Mouse (Mus musculus): ENCODE data around the gene Yme1l1. TPM values are rescaled to one million over a fixed set of nuclear protein-coding genes. Genes with fewer than 3 reads are reported as not detected.

Yme1l1 gene
- 39.6 and 63.8 TPM in 2 replicates for polyA plus RNA-seq (2021; fragmentation: Nextera tagmentation)
- long read RNA-seq, experiment 1, full-length matches to known transcripts: 290 of 358 reads
- long read RNA-seq, experiment 1, partial matches to known transcripts: 42 of 358 reads
- long read RNA-seq, experiment 1, other reads (novel, unspliced or antisense): 26 of 358 reads
- long read RNA-seq, experiment 2, full-length matches to known transcripts: 17 of 151 reads
- long read RNA-seq, experiment 2, partial matches to known transcripts: 20 of 151 reads
- long read RNA-seq, experiment 2, other reads (novel, unspliced or antisense): 114 of 151 reads

GRCm38 (mm10) chr2:23155777-23156607 lies at the start of gene Yme1l1, which contains the start of gene Mastl:
Gene Yme1l1 (plus strand): TSS chr2:23156369.
Gene Mastl (minus strand): TSS chr2:23156024.

GRCm38 (mm10) chr2:23207070-23207526 lies 50.9 kb downstream of the Yme1l1 start, which contains the start of gene 4931423N10Rik:
Gene 4931423N10Rik (plus strand): TSS chr2:23207476.

Other genes starting within 250 kb of the Yme1l1 start
- gene Abi1, start 116.1 kb upstream of the Yme1l1 start, polyA plus RNA-seq (2021; fragmentation: Nextera tagmentation): 95.4 and 98.8 TPM in 2 replicates
- 31.5 and 34.2 TPM in 2 replicates for gene Acbd5, start 88.2 kb upstream of the Yme1l1 start, polyA plus RNA-seq (2021; fragmentation: Nextera tagmentation)
- gene Mastl, start 345 bp upstream of the Yme1l1 start, polyA plus RNA-seq (2021; fragmentation: Nextera tagmentation): 0.54 and 0.58 TPM in 2 replicates
- 0.05 TPM in 1 of 2 replicates, not detected in the other for gene 4931423N10Rik, start 51.1 kb downstream of the Yme1l1 start, polyA plus RNA-seq (2021; fragmentation: Nextera tagmentation)
- 1.5 and 2.1 TPM in 2 replicates for gene Nxph2, start 164.9 kb downstream of the Yme1l1 start, polyA plus RNA-seq (2021; fragmentation: Nextera tagmentation)

Data from left cerebral cortex, adult 6 months (tissue).